Mouse (Mus musculus): ENCODE data around the gene Sptbn4. TPM values are rescaled to one million over a fixed set of nuclear protein-coding genes. Genes with fewer than 3 reads are reported as not detected.
A peak's percentile ranks its signal among the peaks of the same experiment; 100 is the strongest.

Sptbn4 gene
- polyA plus RNA-seq, 1 experiment from 2014 or later = 0.30 TPM

DNA sequence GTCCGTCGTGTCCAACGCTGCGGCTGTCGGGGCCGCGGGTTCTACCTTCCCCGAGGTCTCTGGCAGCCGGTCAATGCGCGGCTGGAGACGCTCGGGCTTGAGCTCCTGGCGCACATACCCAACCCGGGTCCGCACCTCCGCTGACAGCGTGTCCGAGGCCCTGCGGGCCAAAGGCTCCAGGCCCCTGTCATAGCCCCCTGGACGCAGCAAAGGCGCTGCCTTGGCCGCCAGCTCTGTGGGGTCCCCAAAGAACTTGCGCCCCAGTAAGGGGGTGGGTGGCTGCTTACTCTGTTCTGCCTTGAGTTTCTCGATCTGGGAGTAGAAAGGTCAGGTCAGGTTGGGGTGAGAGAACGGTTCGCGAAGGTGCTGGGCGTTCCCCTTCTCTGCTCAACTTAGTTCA, 83.1 kb downstream of the Sptbn4 start:
- H3K4me1 ChIP-seq (ENCODE audit: control insufficient read depth, insufficient read depth, low read length) = peaks cover 9% of the 10 kb centered on the region
- peak overlapping the region; percentile 21; the same call in 1 of the 2 replicates for H3K4me3 ChIP-seq (ENCODE audit: low read depth, low read length)
- H3K27ac ChIP-seq (ENCODE audit: low read depth, low read length) = no peak overlapping the region
- no peak overlapping the region for H3K9ac ChIP-seq (ENCODE audit: low read depth, low read length)
- no peak for ATAC-seq (replicated peaks; ENCODE audit: insufficient number of reproducible peaks, low FRiP score, low TSS enrichment)
- H3K9me3 ChIP-seq (replicated peaks; ENCODE audit: control insufficient read depth, low read length) = no peaks in the 10 kb centered on the region
- peaks cover 66% of the 10 kb centered on the region for H3K27me3 ChIP-seq (ENCODE audit: control insufficient read depth, insufficient read depth, low read length)
- H3K4me2 ChIP-seq = peak overlapping the region; percentile 35
- no peaks in the 10 kb centered on the region for H3K36me3 ChIP-seq (ENCODE audit: control insufficient read depth, insufficient read depth, low read length)
- WGBS (ENCODE audit: insufficient replicate concordance) = 5% methylated on average over 29 of the region's 29 CpGs

DNA sequence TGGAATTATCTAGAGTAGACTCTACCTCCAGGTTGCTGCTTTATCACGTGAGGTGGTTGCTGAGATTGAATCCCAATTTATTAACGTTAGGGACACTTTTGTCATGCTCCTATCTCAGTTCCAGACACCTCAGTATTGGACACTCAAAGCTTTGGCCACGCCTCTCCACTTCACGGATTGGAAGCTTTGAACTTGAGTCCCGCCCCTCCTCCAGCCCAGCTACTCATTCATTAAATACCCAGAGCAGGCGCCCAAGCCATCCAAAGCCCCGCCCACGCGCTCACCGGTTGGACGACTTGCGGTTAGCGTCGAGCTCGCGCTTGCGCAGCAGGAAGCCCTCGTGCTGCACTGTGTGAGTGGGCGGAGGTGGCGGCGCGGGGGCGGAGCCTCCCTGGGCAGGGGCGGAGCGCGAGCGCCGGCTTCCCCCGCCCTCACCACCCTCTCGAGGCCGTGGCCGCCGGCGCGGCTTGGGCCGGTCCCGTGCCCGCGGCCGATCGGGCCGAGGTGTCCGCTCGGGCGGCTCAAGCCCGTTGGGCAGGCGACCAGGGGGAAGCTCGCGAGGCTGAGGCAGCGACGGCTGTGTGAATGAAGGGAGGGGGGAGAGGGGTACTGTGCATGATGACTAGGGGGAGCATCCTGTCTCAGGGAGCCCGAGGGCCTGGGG, 86.1 kb downstream of the Sptbn4 start:
- no peak overlapping the region for H3K27ac ChIP-seq (ENCODE audit: low read depth, low read length)

DNA sequence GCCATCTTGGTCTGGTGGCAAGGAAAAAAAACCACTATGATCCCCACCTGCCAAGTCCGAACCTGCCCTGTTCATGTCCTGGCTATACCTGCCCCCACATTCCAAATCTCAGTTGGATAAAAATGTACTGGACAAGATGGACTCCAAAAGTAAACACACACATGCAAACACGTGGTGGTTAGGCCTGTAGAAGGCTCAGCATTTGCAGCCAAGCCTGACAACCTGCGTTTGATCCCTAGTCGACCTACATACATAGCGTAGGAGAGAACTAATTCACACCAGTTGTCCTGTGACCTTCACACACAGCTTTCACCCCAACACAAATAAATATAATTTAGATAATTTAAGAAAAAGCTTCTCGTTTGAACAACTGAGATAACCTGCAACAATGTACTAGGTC, 86.7 kb downstream of the Sptbn4 start:
- Histone ChIP-seq H3K36me3 (ENCODE audit: control insufficient read depth, insufficient read depth, low read length) (no peaks in the 10 kb centered on the region), H3K9ac (ENCODE audit: low read depth, low read length) (no peak overlapping the region), H3K27me3 (ENCODE audit: control insufficient read depth, insufficient read depth, low read length) (peaks cover 30% of the 10 kb centered on the region), H3K4me1 (ENCODE audit: control insufficient read depth, insufficient read depth, low read length) (peaks cover 6% of the 10 kb centered on the region; the same call in 1 of the 2 replicates), H3K27ac (ENCODE audit: low read depth, low read length) (no peak overlapping the region), H3K9me3 (replicated peaks; ENCODE audit: control insufficient read depth, low read length) (no peaks in the 10 kb centered on the region), H3K4me3 (ENCODE audit: low read depth, low read length) (peak overlapping the region; percentile 28; the same call in 1 of the 2 replicates), H3K4me2 (peak overlapping the region; percentile 60; the same call in 1 of the 2 replicates)
- 50% methylated on average over 6 of the region's 6 CpGs for WGBS (ENCODE audit: insufficient replicate concordance)
- ATAC-seq (replicated peaks; ENCODE audit: insufficient number of reproducible peaks, low FRiP score, low TSS enrichment) = no peak

More for the DNA sequence above, 86.1 kb downstream of the Sptbn4 start:
- peak; percentile 91 for ATAC-seq (replicated peaks; ENCODE audit: insufficient number of reproducible peaks, low FRiP score, low TSS enrichment)
- H3K9ac ChIP-seq (ENCODE audit: low read depth, low read length) = peak overlapping the region; percentile 30; the same call in 1 of the 2 replicates
- H3K4me2 ChIP-seq = peak overlapping the region; percentile 60
- H3K4me1 ChIP-seq (ENCODE audit: control insufficient read depth, insufficient read depth, low read length) = peaks cover 6% of the 10 kb centered on the region; the same call in 1 of the 2 replicates
- under 1% methylated on average over 52 of the region's 52 CpGs for WGBS (ENCODE audit: insufficient replicate concordance)
- no peaks in the 10 kb centered on the region for H3K36me3 ChIP-seq (ENCODE audit: control insufficient read depth, insufficient read depth, low read length)
- no peaks in the 10 kb centered on the region for H3K9me3 ChIP-seq (replicated peaks; ENCODE audit: control insufficient read depth, low read length)
- peak overlapping the region; percentile 32 for H3K4me3 ChIP-seq (ENCODE audit: low read depth, low read length)
- H3K27me3 ChIP-seq (ENCODE audit: control insufficient read depth, insufficient read depth, low read length) = peaks cover 37% of the 10 kb centered on the region

DNA sequence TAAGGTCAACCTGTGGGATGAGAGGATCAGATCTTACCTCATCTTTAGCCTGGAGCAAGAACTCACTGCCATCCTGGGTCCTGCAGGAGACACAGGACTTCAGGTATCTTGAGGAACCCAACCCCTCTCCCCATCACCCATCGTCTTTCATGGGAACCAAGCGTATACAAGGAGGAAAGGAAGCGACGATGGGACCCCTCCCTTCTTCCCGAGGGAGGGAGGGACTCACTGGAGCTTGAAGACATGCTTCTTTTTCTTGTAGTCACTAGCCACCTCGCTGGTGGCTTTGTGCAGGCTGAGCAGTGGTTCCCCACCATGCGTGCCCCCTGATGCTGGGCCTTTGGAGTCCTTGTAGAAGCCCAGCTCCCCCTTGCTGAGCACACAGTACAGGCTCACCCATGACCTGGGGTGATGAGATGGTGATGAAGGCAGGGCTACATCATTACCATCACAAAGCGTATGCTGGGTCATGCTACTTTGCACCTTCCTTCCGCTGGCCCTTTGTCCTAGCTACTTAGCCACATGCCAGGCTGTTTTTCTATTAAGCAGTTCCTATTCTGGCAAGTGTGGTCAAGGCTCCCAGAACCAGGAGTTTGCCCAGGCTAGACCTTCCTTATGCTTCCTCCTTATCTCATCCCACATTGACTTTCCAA, 87.7 kb downstream of the Sptbn4 start:
- H3K4me1 ChIP-seq (ENCODE audit: control insufficient read depth, insufficient read depth, low read length) = peaks cover 6% of the 10 kb centered on the region; the same call in 1 of the 2 replicates
- H3K27ac ChIP-seq (ENCODE audit: low read depth, low read length) = no peak overlapping the region
- no peak overlapping the region for H3K4me2 ChIP-seq
- no peaks in the 10 kb centered on the region for H3K36me3 ChIP-seq (ENCODE audit: control insufficient read depth, insufficient read depth, low read length)
- H3K9me3 ChIP-seq (replicated peaks; ENCODE audit: control insufficient read depth, low read length) = no peaks in the 10 kb centered on the region
- H3K4me3 ChIP-seq (ENCODE audit: low read depth, low read length) = no peak overlapping the region
- no peak for ATAC-seq (replicated peaks; ENCODE audit: insufficient number of reproducible peaks, low FRiP score, low TSS enrichment)
- 78% methylated on average over 9 of the region's 9 CpGs for WGBS (ENCODE audit: insufficient replicate concordance)
- peaks cover 21% of the 10 kb centered on the region for H3K27me3 ChIP-seq (ENCODE audit: control insufficient read depth, insufficient read depth, low read length)
- H3K9ac ChIP-seq (ENCODE audit: low read depth, low read length) = no peak overlapping the region

DNA sequence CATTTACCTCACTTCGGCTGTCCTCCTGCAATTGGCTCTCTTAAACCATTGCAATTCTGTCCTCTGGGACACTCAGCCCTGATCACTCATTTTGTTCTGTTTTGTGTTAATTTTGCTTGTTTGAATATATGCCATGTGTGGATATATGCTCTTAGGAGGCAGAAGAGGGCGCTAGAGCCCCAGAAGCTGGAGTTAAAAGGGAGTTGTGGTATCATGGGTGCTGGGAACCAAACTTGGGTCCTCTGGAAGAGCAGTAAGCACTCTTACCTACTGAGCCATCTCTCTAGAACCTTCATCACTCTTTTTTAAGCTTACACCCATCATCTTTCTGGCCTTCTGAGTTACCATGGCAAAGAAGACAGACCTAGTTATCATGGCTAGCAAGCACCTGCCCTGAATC, 88.3 kb downstream of the Sptbn4 start:
- no peak for ATAC-seq (replicated peaks; ENCODE audit: insufficient number of reproducible peaks, low FRiP score, low TSS enrichment)
- H3K9me3 ChIP-seq (replicated peaks; ENCODE audit: control insufficient read depth, low read length) = no peaks in the 10 kb centered on the region
- H3K9ac ChIP-seq (ENCODE audit: low read depth, low read length) = no peak overlapping the region
- H3K4me1 ChIP-seq (ENCODE audit: control insufficient read depth, insufficient read depth, low read length) = peaks cover 4% of the 10 kb centered on the region; the same call in 1 of the 2 replicates
- no peak overlapping the region for H3K27ac ChIP-seq (ENCODE audit: low read depth, low read length)
- H3K27me3 ChIP-seq (ENCODE audit: control insufficient read depth, insufficient read depth, low read length) = peaks cover 14% of the 10 kb centered on the region
- 72% methylated on average over 2 of the region's 2 CpGs for WGBS (ENCODE audit: insufficient replicate concordance)
- no peak overlapping the region for H3K4me3 ChIP-seq (ENCODE audit: low read depth, low read length)
- H3K4me2 ChIP-seq = no peak overlapping the region
- no peaks in the 10 kb centered on the region for H3K36me3 ChIP-seq (ENCODE audit: control insufficient read depth, insufficient read depth, low read length)

DNA sequence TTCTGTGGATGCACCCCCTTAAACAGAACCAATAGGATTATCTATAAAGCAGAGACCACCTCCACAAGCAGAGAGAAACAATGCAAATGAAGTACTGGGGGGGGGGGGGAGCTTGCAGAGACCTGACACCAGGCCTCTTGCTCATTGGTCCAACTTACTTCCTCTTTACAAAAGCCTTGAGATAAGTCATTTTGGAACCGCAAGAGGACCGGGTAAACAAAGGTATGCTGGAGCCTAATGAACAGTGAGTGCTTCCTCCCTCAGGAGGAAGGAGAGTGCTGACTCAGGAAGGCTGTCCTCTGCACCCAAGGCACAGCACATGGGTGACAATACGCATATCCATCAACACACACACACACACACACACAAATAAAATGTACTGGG, 89.9 kb downstream of the Sptbn4 start:
- Histone ChIP-seq H3K9me3 (replicated peaks; ENCODE audit: control insufficient read depth, low read length) (no peaks in the 10 kb centered on the region), H3K4me2 (peak overlapping the region; percentile 80), H3K4me1 (ENCODE audit: control insufficient read depth, insufficient read depth, low read length) (0 out of 2 replicates have a peak, but pooled peaks cover 2% of the 10 kb centered on the region), H3K9ac (ENCODE audit: low read depth, low read length) (peak overlapping the region; percentile 68; the same call in 1 of the 2 replicates), H3K36me3 (ENCODE audit: control insufficient read depth, insufficient read depth, low read length) (no peaks in the 10 kb centered on the region), H3K27ac (ENCODE audit: low read depth, low read length) (peak overlapping the region; percentile 79), H3K27me3 (ENCODE audit: control insufficient read depth, insufficient read depth, low read length) (no peaks in the 10 kb centered on the region), H3K4me3 (ENCODE audit: low read depth, low read length) (peak overlapping the region; percentile 56)
- ATAC-seq (replicated peaks; ENCODE audit: insufficient number of reproducible peaks, low FRiP score, low TSS enrichment) = no peak
- 14% methylated on average over 3 of the region's 3 CpGs for WGBS (ENCODE audit: insufficient replicate concordance)

DNA sequence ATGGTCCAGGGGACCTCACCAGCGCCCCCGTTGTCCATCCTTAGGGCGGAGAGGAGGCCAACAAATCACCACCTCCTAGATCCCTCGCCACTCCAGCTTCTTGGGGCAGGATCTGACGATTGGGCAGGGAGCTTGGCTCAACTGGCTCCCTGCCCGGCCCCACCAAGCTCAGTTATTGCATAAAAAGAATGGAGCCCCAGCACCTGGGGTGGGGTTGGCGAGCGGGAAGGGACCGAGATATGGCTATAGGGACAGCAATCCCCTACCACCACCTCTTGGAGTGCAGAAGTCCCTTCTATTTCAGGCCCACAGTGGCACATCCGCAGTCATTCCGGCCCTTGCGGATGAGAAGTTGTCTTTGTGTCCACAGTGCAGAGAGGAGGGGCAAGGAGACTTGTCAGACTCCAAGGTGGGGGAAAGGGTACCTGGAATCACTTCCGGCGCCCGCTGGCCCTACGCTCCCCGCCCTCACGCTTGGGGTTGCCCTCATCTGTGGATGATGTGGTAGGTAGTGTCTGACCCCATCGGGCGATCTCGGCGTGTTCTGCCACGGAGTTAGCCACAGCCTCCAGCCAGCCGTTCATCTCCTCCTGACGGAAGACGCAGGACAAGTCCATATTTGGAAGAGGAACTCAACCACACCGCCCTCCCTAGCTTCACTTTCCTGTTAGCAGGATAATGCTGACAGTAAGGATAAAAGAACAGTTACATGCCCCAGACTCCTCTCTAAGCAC, 90.5 kb downstream of the Sptbn4 start, which contains the start of gene Gm20479:
Gene Gm20479 (minus strand): TSS at position 559 of the 734 bp plus-strand sequence.
- ATAC-seq (replicated peaks; ENCODE audit: insufficient number of reproducible peaks, low FRiP score, low TSS enrichment) = no peak
- Histone ChIP-seq H3K27ac (ENCODE audit: low read depth, low read length) (peak within 1 kb of the TSS; percentile 79), H3K36me3 (ENCODE audit: control insufficient read depth, insufficient read depth, low read length) (no peaks in the 10 kb centered on the region), H3K4me3 (ENCODE audit: low read depth, low read length) (peak within 1 kb of the TSS; percentile 56), H3K27me3 (ENCODE audit: control insufficient read depth, insufficient read depth, low read length) (no peaks in the 10 kb centered on the region), H3K9me3 (replicated peaks; ENCODE audit: control insufficient read depth, low read length) (no peaks in the 10 kb centered on the region), H3K9ac (ENCODE audit: low read depth, low read length) (peak within 1 kb of the TSS; percentile 68), H3K4me2 (peak within 1 kb of the TSS; percentile 80), H3K4me1 (ENCODE audit: control insufficient read depth, insufficient read depth, low read length) (0 out of 2 replicates have a peak, but pooled peaks cover 2% of the 10 kb centered on the region)
- WGBS (ENCODE audit: insufficient replicate concordance) = under 1% methylated on average over 27 of the region's 27 CpGs

DNA sequence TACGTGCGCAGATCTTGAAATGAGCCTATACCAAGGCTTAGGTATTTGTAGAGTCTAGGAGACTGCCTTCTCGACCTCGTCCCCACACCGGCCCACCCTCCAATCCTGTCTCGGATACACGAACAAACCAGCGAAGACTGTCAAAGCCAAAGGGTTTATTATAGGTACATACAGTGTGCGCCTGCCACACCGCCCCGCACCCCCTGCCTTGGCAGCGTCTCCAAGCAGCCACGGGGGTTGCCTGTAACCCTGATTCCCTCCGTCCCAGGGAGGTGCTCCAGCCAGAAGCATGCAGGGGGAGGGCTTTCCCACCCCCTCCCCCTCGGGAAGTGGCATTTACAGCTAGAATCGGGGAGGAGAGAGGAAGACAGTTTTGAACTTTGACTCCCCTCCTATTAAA, 91.2 kb downstream of the Sptbn4 start:
- peak overlapping the region; percentile 56 for H3K4me3 ChIP-seq (ENCODE audit: low read depth, low read length)
- H3K4me2 ChIP-seq = peak overlapping the region; percentile 80
- ATAC-seq (replicated peaks; ENCODE audit: insufficient number of reproducible peaks, low FRiP score, low TSS enrichment) = peak; percentile 43
- H3K9ac ChIP-seq (ENCODE audit: low read depth, low read length) = peak overlapping the region; percentile 68
- 1% methylated on average over 16 of the region's 16 CpGs for WGBS (ENCODE audit: insufficient replicate concordance)
- no peaks in the 10 kb centered on the region for H3K9me3 ChIP-seq (replicated peaks; ENCODE audit: control insufficient read depth, low read length)
- H3K27me3 ChIP-seq (ENCODE audit: control insufficient read depth, insufficient read depth, low read length) = no peaks in the 10 kb centered on the region
- H3K4me1 ChIP-seq (ENCODE audit: control insufficient read depth, insufficient read depth, low read length) = 0 out of 2 replicates have a peak, but pooled peaks cover 2% of the 10 kb centered on the region
- peak overlapping the region; percentile 79 for H3K27ac ChIP-seq (ENCODE audit: low read depth, low read length)
- no peaks in the 10 kb centered on the region for H3K36me3 ChIP-seq (ENCODE audit: control insufficient read depth, insufficient read depth, low read length)
